Mouse (Mus musculus) spleen, adult 12 weeks (tissue): Measurements from ENCODE around the gene Tm6sf2.
"Not testable (repeated sequence)": the region's sequence is repeated elsewhere in the genome, so short reads cannot be mapped to it uniquely, and the experiment has no call there.

Source experiments
- DNase-seq: peaks from one replicate; pipeline ENCODE4 v3.0.0; 2022; ENCODE audit warnings: low spot score

The Tm6sf2 gene

GRCm38 (mm10) chr8:70072441-70073069, at the start of gene Tm6sf2:
TSS of gene Tm6sf2 (plus strand) at chr8:70072924.
- no peak for DNase-seq

GRCm38 (mm10) chr8:70023596-70023995, 49.1 kb upstream of the Tm6sf2 start:
- DNase-seq, result no peak

- no peak for DNase-seq
These were observed 46.6 kb upstream of the Tm6sf2 start for GRCm38 (mm10) chr8:70026151-70026550.

GRCm38 (mm10) chr8:70030255-70030654, 42.5 kb upstream of the Tm6sf2 start:
- DNase-seq, result no peak

- no peak for DNase-seq
These were observed 34.7 kb upstream of the Tm6sf2 start for GRCm38 (mm10) chr8:70037994-70038393.

- DNase-seq, result peak; percentile 43
These were observed 30.7 kb upstream of the Tm6sf2 start for GRCm38 (mm10) chr8:70041885-70042546.

- DNase-seq, result peak; percentile 98
These were observed 29.9 kb upstream of the Tm6sf2 start, which contains the start of the genes Mau2 and Sugp1 for GRCm38 (mm10) chr8:70042583-70043455. TSS of gene Mau2 (minus strand) at chr8:70042734. TSS of gene Sugp1 (plus strand) at chr8:70042813.

GRCm38 (mm10) chr8:70043996-70044395, 28.7 kb upstream of the Tm6sf2 start:
- no peak for DNase-seq

- DNase-seq, result no peak
These were observed 23.1 kb upstream of the Tm6sf2 start for GRCm38 (mm10) chr8:70049662-70050061.

- not testable (repeated sequence) for DNase-seq
These were observed 22.3 kb upstream of the Tm6sf2 start for GRCm38 (mm10) chr8:70050434-70050833.

- no peak for DNase-seq
These were observed 15.0 kb upstream of the Tm6sf2 start for GRCm38 (mm10) chr8:70057721-70058120.

- no peak for DNase-seq
These were observed 786 bp upstream of the Tm6sf2 start for GRCm38 (mm10) chr8:70071836-70072440.

- DNase-seq, result no peak
These were observed 396 bp downstream of the Tm6sf2 start for GRCm38 (mm10) chr8:70073120-70073519.

- no peak for DNase-seq
These were observed 958 bp downstream of the Tm6sf2 start for GRCm38 (mm10) chr8:70073682-70074081.

- DNase-seq, result no peak
These were observed 9.3 kb downstream of the Tm6sf2 start for GRCm38 (mm10) chr8:70081976-70082375.

GRCm38 (mm10) chr8:70083285-70083684, 10.6 kb downstream of the Tm6sf2 start, which contains the start of gene Hapln4:
TSS of gene Hapln4 (plus strand) at chr8:70083457.
- no peak for DNase-seq

- no peak for DNase-seq
These were observed 11.7 kb downstream of the Tm6sf2 start for GRCm38 (mm10) chr8:70084191-70085065.

- no peak for DNase-seq
These were observed 13.4 kb downstream of the Tm6sf2 start for GRCm38 (mm10) chr8:70086151-70086550.

GRCm38 (mm10) chr8:70087237-70087636, 14.5 kb downstream of the Tm6sf2 start:
- DNase-seq, result no peak

- no peak for DNase-seq
These were observed 15.3 kb downstream of the Tm6sf2 start for GRCm38 (mm10) chr8:70087836-70088650.
